Mouse (Mus musculus) hematopoietic stem cell, adult 5-6 weeks (primary cell): ENCODE data around the gene Gm5485. TPM values are rescaled to one million over a fixed set of nuclear protein-coding genes. Genes with fewer than 3 reads are reported as not detected.

Source experiments
- ATAC-seq, 2 experiments: fragments of 125-278 bp in 1 of 2; replicated peaks in 1 of 2; 2 replicates each; pipeline ENCODE4 v1.8.0; 2016 to 2017; ENCODE audit warnings: inconsistent platforms in 2 of 2, mild to moderate bottlenecking in 2 of 2, moderate number of reproducible peaks in 2 of 2, low read depth in 1 of 2, moderate TSS enrichment in 1 of 2; ENCODE audit not compliant: low FRiP score in 2 of 2, poor library complexity in 2 of 2, severe bottlenecking in 2 of 2, insufficient read depth in 1 of 2, low TSS enrichment in 1 of 2
- total RNA-seq: library from RNA; stranded (forward); fragments of 172-1452, 232-1000 nt; gene quantifications from 2 replicates; pipeline ENCODE4 v1.2.3, GENCODE M21; 2017

Gene Gm5485
- not detected in 2 replicates for total RNA-seq

DNA sequence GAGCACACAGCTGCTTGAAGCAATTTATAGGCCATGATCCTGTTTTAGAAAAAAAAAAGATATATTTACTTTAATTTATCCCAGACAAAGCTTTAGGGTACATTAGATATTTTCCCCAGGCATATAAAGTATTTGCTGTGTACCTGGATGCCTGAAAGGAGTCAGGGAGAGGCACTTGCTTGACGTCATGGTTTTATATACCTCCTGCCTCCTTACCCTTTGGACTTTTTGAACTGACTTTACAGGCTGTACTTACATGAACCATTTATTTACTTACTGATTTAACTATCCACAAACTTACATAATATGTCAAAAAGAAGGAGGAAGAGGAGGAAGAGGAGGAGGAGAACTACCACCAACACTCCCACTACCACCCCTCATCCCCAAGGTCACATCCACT, at the start of gene Gm5485:
Gm5485 (minus strand) TSS at position 171 of the 400 bp plus-strand sequence.
- no peak for ATAC-seq

DNA sequence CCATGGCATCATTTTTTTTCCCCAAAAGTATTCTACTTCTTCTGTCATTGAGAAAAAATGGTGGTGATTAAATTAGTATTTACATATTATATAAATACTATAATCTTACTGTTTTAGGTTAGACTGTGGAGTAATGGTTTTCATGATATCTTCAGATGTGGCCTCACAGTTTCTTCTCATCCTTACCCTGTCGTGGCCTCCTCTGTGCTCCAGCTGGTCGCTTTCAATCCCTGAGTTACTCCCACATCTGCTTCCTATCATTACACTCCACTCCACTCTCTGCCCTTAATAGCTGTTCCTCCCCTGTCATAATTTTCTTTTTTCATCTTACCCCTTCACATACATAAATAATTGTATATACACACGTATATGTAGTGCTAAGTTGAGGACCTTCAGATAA, 41.0 kb upstream of the Gm5485 start:
- no peak for ATAC-seq

DNA sequence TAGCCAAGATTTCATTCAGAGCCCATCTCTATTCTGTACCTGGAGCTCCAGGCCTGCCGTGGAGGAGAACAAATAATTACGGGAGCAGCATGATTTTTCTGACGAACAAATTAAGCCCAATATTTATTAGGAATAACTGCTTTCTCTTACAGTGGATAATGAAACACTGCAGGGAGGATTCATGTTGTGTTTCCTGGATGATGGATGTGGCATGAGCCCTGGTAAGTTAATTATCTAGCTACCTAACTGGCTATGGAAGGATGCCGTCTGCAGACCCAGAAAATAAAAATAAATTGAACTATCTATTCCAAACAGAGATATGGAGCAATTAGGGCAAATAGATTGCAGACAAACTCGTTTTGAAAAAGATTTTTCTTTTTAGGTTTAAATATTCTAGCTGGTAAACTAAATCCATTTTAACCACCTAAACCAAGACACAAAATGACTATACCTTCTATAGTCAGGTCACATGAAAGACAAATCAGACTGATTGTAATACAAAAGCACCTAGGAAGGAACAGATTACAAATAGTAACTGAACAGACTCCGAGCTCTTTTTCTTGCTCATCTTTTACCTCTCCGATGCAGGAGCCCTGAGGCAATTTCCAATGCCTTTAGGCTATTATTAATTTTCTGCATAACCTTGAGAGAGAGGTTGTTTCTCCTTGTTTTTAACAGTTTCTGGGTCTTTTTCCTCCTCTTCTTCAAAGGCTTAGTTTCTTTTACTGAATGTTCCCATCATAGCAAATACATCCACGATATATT, 34.1 kb upstream of the Gm5485 start:
- ATAC-seq, result no peak

DNA sequence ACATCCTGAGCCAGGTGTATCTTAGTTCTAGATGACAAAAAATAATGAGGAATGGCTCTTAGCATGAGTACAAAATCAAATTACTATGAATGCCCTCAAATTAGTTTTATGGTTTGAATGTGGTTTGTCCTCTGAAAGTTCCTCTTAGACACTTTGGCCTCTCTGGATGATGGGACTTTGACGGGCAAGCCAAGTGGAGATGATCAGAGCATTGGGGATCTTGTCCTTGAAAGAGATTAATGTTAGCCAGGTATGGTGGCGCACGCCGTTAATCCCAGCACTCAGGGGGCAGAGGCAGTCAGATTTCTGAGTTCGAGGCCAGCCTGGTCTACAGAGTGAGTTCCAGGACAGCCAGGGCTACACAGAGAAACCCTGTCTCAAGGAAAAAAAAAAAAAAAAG, 32.4 kb upstream of the Gm5485 start:
- ATAC-seq, result no peak

DNA sequence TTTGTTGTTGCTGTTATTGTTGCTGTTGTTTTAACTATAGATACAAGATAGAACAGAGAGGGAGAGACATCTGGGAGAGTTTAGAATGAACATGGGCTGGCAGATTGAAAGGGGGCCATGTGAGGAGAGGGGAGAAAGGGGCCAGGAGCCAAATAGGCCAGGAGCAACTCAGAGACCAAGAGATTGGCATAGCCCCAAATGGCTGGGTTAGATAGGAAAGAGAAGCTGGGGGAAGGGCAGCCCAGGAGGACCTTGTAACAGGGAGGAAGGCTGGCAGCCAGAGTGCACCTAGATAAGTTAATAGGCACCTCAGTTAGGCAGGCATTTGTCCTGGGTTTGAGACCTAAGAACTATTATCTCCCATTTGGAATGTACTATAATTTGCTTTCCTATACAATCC, 25.3 kb upstream of the Gm5485 start:
- ATAC-seq, result 0 out of 4 replicates have a peak, but pooled peaks of 1 of the 2 experiments have one; percentile 38

DNA sequence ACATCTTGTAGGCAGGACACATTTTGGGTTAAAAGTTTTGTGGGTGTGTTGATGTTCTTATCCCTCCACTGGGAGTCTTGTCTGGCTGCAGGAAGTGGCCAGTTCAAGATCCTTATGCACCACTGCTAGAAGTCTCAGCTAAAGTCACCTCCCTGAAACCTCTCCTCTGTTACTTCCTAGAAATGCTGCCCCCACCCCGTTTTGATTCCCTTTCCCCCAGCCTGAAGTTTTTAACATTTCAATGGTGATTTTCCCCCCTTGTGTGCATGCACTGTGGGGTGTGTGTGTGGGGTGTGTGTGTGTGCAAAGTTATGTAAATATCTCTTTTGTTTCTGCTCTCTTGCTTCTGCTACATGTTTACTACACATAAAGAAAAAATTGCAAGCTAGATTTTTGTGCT, 23.2 kb upstream of the Gm5485 start:
- ATAC-seq, result no peak

DNA sequence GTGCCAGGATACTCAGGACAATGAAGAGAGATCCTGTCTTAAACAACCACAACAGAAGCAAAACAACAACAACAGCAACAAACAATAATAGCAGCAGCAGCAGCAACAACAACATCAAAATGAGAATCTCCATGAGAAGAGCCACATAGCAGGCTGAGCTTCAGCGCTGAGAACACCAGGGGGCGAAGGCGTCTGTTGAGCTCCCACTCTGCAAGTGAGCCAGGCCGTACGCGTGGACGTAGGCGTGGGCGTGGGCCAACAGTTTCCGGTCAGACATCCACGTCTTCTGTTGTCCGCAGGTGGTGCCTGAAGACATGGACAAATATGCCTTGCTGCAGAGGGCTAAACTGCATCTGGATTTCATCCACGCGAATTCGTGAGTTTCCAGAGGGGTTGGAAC, 18.8 kb upstream of the Gm5485 start, which contains the start of gene Morc1:
Morc1 (plus strand) TSS at position 211 of the 400 bp plus-strand sequence.
- ATAC-seq, result no peak

DNA sequence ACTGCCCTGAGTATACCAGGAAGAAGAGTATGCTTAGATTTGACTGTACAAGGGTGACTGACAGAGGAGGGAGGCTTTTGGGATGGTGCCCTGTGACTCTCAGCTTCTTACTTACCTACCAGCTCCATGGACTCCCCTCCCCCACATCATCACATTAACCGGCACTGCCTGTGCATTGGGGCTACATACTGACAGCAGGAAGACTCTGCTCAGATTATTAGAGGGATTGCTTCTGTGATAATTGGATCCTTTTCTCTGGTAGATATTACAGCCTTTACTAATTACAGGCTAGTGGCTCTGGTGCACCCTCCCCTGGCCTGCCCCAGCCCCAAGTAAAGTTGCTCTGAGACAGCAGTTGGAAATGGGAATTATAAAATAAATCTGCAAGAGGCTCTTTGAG, 17.2 kb upstream of the Gm5485 start:
- ATAC-seq, result no peak

DNA sequence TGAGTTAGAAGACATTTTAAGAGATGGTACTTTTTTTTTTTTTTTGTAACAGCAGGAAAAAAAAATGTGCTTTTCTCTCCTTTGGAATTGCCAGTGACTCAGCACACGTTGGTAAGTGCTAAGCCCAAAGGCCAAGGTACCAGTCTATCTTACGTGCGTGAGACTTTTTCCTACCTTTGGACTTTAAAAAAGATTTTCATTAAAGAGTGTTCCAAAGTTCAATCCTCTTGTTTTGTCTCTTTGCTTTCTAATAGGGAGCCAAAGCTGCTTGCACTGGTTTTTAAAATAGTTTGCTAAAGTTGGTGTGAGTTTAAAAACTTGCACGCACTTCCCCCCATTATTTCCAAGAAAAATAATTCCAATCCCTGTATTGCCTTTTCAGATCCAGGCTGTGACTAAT, 11.9 kb upstream of the Gm5485 start:
- ATAC-seq, result no peak

DNA sequence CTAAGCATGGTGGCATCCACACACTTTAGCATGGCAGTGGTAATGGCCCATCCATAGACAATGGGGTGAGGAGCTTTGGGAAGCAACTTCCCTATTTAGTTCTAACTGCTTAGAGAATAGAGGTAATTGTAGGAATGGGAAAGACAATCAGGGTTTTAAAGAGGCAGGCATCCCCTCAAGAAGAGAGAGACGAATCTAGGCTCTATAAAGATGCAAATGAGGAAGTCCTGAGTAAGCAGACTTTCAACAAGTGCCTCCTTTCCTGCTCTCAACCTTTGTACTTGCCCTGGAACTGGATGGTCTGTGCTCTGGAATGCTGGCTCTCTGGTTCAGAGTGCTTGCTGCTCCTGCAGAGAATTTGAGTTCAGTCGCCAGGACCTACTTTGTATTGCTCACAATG, 10.3 kb upstream of the Gm5485 start:
- peak; percentile 28 to 43; a peak in 1 of 4 replicates for ATAC-seq

DNA sequence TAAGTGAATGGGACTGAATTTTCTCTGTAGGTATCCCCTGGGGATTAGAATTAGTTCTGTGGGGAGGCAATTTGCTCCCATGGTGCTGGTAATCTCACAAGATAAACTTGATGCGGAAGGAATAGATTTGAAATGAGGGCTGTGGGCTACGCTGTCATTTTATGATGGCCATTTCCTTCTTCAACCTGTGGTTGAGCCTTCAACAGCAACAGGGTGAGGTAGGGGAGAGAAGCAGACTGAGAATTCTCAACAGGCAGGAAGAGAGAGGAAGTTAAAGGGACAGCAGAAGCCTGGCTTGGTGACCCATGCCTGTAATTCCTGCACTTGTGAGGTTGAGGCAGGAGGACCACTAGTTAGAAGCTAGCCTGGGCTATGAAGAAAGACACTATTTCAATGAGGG, 6.8 kb upstream of the Gm5485 start:
- ATAC-seq, result peak; percentile 95 to 98

DNA sequence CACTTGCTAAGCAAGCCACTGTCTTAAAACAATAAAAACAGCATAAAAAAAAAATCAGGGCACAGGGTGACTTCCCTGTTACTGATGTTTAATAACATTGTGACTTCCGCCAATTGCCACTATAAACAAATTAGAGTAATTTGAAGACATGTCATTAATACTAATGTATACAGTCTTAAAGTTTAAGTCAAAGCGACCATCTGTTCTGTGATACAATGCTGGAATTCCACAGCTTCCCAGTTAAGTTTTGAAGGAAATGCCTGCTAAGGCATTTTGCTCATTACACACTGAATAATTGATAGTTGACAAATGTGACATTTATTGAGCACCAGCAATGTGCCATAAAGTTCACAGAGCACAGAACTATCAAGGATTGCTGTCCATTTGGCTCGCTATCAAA, 6.3 kb upstream of the Gm5485 start:
- ATAC-seq, result no peak

DNA sequence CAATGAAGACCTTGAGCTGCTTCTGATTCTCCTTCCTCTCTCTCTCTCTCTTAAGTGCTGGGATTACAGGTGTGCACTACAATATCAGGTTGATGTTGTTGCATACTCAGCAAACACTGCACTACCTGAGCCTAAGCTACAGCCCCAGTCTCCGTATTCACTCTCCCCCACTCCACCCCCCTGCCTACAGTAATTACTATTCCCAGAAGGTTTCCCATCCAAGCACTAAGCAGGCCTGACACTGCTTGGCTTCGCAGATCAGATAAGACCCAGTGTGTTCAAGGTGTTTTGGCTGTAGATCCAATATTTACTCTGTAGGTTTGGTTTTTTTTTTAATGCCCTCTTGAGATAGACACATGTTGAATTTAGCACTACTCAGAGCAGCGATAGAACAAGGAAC, 2.1 kb downstream of the Gm5485 start:
- ATAC-seq, result no peak

DNA sequence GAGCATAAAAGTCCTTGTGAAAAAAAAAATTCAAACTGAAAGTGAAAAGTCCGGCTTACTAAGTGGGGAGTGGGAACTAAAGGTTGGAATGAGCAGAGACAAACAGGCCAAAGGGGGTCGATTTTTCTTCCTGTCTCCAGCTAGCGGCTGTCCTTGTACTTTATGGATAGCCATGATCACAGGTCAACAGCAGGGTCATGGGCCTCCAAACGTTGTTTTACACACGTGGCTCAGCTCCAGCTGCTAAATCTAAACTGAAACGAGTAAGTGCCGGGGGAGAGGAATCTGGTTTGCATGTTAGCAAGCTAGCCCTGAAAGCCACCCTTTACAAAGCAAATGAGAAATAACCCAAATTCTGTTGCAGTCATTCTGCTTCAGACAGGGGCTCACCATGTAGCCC, 2.6 kb downstream of the Gm5485 start:
- ATAC-seq, result no peak

DNA sequence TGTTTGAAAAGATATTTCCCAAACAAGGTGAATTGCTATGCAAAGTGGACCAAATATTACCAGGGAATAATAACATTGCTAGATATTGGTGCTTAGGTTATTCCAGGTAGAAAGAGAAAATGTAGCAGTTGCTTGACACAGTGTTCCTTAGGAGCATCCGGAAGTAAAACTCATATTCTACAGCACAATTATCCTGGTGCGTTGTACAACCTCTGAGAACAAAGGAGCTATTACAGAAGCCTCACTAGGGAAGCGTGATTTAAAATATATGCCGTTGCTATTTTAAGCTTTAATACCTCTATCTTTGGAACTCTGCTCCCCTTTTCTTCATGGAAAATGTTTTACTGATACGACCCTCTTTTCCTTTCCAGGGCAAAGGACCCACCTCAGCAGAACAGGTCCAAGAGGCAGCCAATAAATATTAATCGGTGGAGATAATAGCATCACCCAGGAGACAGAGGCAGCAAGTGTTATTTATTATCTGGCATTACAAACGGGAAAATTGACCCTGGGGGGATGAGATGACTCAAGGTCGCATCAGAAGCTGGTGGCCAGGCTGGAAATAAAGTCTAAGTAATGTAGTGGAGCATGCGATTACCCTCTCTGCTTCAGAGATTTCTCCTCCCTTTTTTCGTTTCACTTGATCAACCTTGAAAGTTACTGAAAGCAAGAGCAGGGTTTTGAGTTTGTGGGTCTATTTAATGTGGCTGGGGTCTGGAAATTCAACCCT, 6.4 kb downstream of the Gm5485 start:
- ATAC-seq, result no peak

DNA sequence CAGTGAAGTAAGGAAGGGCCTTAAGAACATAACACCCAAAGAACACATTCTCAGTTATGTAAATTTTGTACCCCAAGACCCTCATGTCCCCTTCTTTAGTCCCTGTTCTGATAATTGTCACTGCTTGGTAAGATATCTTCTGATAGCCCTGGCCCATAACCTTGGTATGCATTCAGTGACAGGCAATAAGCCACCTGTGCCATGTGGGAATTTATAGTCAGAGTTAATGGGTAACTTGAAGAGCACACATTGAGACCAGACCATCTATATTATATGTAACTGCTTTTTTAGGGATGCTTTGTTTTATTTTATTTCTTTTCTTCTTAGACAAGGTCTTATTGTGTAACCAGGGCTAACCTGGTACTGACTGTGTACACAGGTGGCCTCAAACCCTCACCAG, 8.2 kb downstream of the Gm5485 start:
- no peak for ATAC-seq

DNA sequence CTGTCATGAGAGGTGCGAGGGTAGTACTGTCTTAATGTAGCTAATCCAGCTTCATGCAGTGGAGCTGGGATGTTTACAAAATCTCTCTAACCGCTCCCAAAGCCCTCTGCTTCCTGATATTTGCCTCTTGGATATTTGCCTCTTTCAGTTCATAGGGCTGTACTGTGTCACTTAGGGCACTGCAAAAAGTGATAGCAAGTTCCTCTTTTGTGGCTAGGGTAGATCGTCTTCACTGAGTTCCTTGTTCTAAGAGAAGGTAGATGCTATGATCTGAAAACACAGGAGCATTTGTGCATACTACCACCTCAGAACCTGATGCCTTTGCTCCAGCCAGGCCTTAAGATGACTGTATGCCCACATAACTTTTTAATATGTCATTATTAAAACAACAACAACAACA, 8.8 kb downstream of the Gm5485 start:
- peak; percentile 59 to 68 for ATAC-seq

DNA sequence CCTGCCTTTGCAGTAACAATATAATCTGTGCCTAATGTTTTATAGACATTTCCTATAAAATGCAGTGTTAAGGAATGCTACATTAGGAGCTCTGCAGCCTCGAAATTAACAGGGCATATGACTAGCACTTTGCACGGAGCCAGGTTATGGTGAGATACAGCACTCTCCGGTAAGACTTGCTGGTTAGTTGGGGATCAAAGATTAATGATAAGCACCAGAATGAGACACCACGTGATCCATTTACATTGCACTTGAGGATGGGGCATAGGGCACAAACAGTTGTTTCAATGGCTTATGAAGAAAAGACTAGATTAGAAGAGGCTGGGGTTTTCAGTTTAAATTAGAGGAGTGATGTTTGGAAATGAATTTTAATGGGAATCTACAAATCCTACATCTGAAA, 9.3 kb downstream of the Gm5485 start:
- no peak for ATAC-seq

DNA sequence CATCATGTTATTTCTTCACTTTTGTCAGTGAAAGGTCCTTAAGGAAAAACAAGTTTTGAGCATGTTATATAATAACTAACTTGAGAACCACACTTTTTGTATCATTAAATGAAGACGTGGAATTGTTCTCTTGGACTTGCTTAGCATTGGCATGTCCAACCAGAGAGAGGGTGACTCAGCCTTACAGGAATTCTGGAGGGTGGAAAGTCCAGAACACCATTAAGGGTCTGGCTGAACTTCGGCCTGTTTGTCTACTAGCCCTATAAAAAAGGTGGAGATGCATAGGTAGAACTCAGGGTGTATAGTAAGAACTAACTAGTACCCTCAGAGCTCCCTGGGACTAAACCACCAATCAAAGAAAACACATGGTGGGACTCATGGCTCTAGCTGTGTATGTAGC, 16.9 kb downstream of the Gm5485 start:
- no peak for ATAC-seq
